ENCODE assay signal across 33 mouse cellular contexts in genomic region chr17:35532360-35532759, GRCm38 (mm10). TPM values are rescaled to one million over a fixed set of nuclear protein-coding genes. Genes with fewer than 3 reads are reported as not detected.
DNase-seq lines count a peak whose midpoint lies in the region; ATAC-seq and TF ChIP-seq lines count a peak whose summit lies in the region.
"Had no signal": no experiment of that assay in that cellular context is flagged by ENCODE, and none has a peak within 500 bp of the region (broad histone marks: within the 10 kb centered on the region; RNA-seq: fewer than 3 reads in every experiment).

No protein-coding gene starts in this region.

- H3K9me3 ChIP-seq in intestine, embryonic 15.5 days: no peaks in the 10 kb centered on the region
- H3K9me3 ChIP-seq in intestine, embryonic 16.5 days (ENCODE audit: control insufficient read depth, low read length): no peaks in the 10 kb centered on the region
- H3K9me3 ChIP-seq in E14TG2a.4 (ENCODE audit: low read length) (no peaks in the 10 kb centered on the region), ES-Bruce4 (replicated peaks; ENCODE audit: control insufficient read depth, insufficient read depth, low read length, poor library complexity, severe bottlenecking) (no peaks in the 10 kb centered on the region)
- H3K9me3 ChIP-seq in hindbrain, embryonic 10.5 days: no peaks in the 10 kb centered on the region
- H3K9me3 ChIP-seq: heart, embryonic 10.5 days; heart, embryonic 13.5 days; hindbrain, embryonic 12.5 days; hindbrain, embryonic 15.5 days had no signal

- peaks cover 10% of the 10 kb centered on the region for H3K36me3 ChIP-seq in intestine, embryonic 15.5 days
- H3K36me3 ChIP-seq in intestine, embryonic 16.5 days (ENCODE audit: control insufficient read depth, insufficient read depth, low read length): 0 out of 2 replicates have a peak, but pooled peaks cover 5% of the 10 kb centered on the region
- H3K36me3 ChIP-seq in E14TG2a.4 (ENCODE audit: insufficient read depth, low read length): peaks cover 23% of the 10 kb centered on the region
- no peaks in the 10 kb centered on the region for H3K36me3 ChIP-seq in ES-Bruce4 (ENCODE audit: control insufficient read depth, insufficient read depth, low read length, poor library complexity, severe bottlenecking)
- H3K36me3 ChIP-seq in hindbrain, embryonic 10.5 days: peaks cover 38% of the 10 kb centered on the region
- H3K36me3 ChIP-seq: hindbrain, embryonic 15.5 days had no signal

- no peaks in the 10 kb centered on the region for H3K27me3 ChIP-seq in intestine, embryonic 15.5 days (replicated peaks)
- H3K27me3 ChIP-seq in intestine, embryonic 16.5 days (replicated peaks; ENCODE audit: control insufficient read depth, insufficient read depth, low read length): no peaks in the 10 kb centered on the region
- no peaks in the 10 kb centered on the region for H3K27me3 ChIP-seq in E14TG2a.4 (ENCODE audit: insufficient read depth, low read length)
- H3K27me3 ChIP-seq in ES-Bruce4 (ENCODE audit: control insufficient read depth, insufficient read depth, low read length, poor library complexity, severe bottlenecking): no peaks in the 10 kb centered on the region
- H3K27me3 ChIP-seq in hindbrain, embryonic 10.5 days (ENCODE audit: insufficient read depth, poor library complexity, severe bottlenecking): no peaks in the 10 kb centered on the region
- H3K27me3 ChIP-seq: hindbrain, embryonic 15.5 days had no signal

- peak; percentile 38; the same call in 1 of the 2 replicates for TF ChIP-seq EP300 in ES-Bruce4 (IDR thresholded peaks at IDR 0.05; ENCODE audit: insufficient read depth, low read depth, low read length)

- TF ChIP-seq CTCF in E14TG2a.4 (conservative IDR thresholded peaks at IDR 0.05; ENCODE audit: low read length) (no peak), ES-Bruce4 (IDR thresholded peaks at IDR 0.05; ENCODE audit: low read depth, low read length) (no peak)

- WGBS in intestine, embryonic 15.5 days: 5% methylated on average over 3 of the region's 3 CpGs
- WGBS in intestine, embryonic 16.5 days: 9% methylated on average over 3 of the region's 3 CpGs
- 11% methylated on average over 3 of the region's 3 CpGs for WGBS in hindbrain, embryonic 10.5 days

- no peak overlapping the region for H3K4me2 ChIP-seq in intestine, embryonic 15.5 days (replicated peaks)
- H3K4me2 ChIP-seq in intestine, embryonic 16.5 days (ENCODE audit: low read depth, low read length): no peak overlapping the region
- H3K4me2 ChIP-seq: heart, embryonic 13.5 days; hindbrain, embryonic 12.5 days; hindbrain, embryonic 15.5 days had no signal

- no peak overlapping the region for H3K9ac ChIP-seq in intestine, embryonic 15.5 days
- H3K9ac ChIP-seq in intestine, embryonic 16.5 days (ENCODE audit: low read depth, low read length): no peak overlapping the region
- H3K9ac ChIP-seq in ES-Bruce4 (ENCODE audit: low read depth, poor library complexity, severe bottlenecking): no peak overlapping the region
- H3K9ac ChIP-seq: forebrain, postnatal 0 days; heart, embryonic 13.5 days; hindbrain, embryonic 12.5 days; hindbrain, embryonic 15.5 days had no signal

- H3K4me1 ChIP-seq in intestine, embryonic 15.5 days (replicated peaks): 0 out of 2 replicates have a peak, but pooled peaks cover 2% of the 10 kb centered on the region
- H3K4me1 ChIP-seq in intestine, embryonic 16.5 days (ENCODE audit: control insufficient read depth, insufficient read depth, low read length): no peaks in the 10 kb centered on the region
- H3K4me1 ChIP-seq in E14TG2a.4 (replicated peaks; ENCODE audit: low read depth, low read length) (peaks cover 75% of the 10 kb centered on the region), ES-Bruce4 (ENCODE audit: control insufficient read depth, insufficient read depth, low read length) (peaks cover 21% of the 10 kb centered on the region)
- H3K4me1 ChIP-seq in hindbrain, embryonic 10.5 days (replicated peaks): peaks cover 21% of the 10 kb centered on the region; the same call in 1 of the 2 replicates

- no peak overlapping the region for H3K4me3 ChIP-seq in intestine, embryonic 15.5 days (replicated peaks)
- no peak overlapping the region for H3K4me3 ChIP-seq in intestine, embryonic 16.5 days (ENCODE audit: low read length)
- H3K4me3 ChIP-seq in E14TG2a.4 (replicated peaks; ENCODE audit: low read length) (peak overlapping the region; percentile 26; the same call in 1 of the 2 replicates), ES-Bruce4 (ENCODE audit: low read depth, low read length) (no peak overlapping the region)
- no peak overlapping the region; the same call in 1 of the 2 replicates for H3K4me3 ChIP-seq in hindbrain, embryonic 10.5 days
- H3K4me3 ChIP-seq: heart, adult 2 months; heart, embryonic 10.5 days; heart, embryonic 13.5 days; hindbrain, embryonic 12.5 days; hindbrain, embryonic 15.5 days had no signal

- TF ChIP-seq POLR2A in ES-Bruce4 (IDR thresholded peaks at IDR 0.05; ENCODE audit: insufficient read depth, low read length): no peak

- H3K27ac ChIP-seq in intestine, embryonic 15.5 days: no peak overlapping the region
- no peak overlapping the region for H3K27ac ChIP-seq in intestine, embryonic 16.5 days (ENCODE audit: low read length)
- no peak overlapping the region for H3K27ac ChIP-seq in ES-Bruce4 (ENCODE audit: insufficient read depth, low read length)
- H3K27ac ChIP-seq in hindbrain, embryonic 10.5 days: no peak overlapping the region
- H3K27ac ChIP-seq: heart, adult 2 months; heart, embryonic 10.5 days; heart, embryonic 13.5 days; hindbrain, embryonic 12.5 days; hindbrain, embryonic 15.5 days had no signal

- 0 out of 2 replicates have a peak, but pooled peaks have one; percentile 11 for ATAC-seq in intestine, embryonic 15.5 days
- no peak for ATAC-seq in intestine, embryonic 16.5 days
- ATAC-seq: CD4-positive, CD25-positive, alpha-beta regulatory T cell, adult 4 months; forebrain, embryonic 14.5 days; forebrain, postnatal 0 days had no signal

- DNase-seq in R1 (ENCODE audit: low read depth, low spot score): peak; percentile 73
- DNase-seq in left cerebral cortex, adult 18-20 months (ENCODE audit: low spot score in 2 of 2): no peak
- DNase-seq in hindbrain, embryonic 10.5 days (ENCODE audit: low spot score): no peak
- no peak for DNase-seq in gastrocnemius, postnatal 10 days
- DNase-seq: adrenal gland, adult 2 months; adrenal gland, postnatal 14 days; cerebellum, adult 11 months; cerebellum, adult 2 months; cerebellum, adult 9-11 months; cerebellum, postnatal 25 days; forebrain, postnatal 0 days; gastrocnemius, postnatal 36 days; heart, adult 2 months; heart, postnatal 14 days; heart, postnatal 4 days; kidney, adult 11 months had no signal

RNA-seq across cellular contexts. Expression of gene Psors1c2, which starts 0.6 kb away (rescaled TPM):
- polyA plus RNA-seq in intestine, embryonic 15.5 days (2015; fragmentation: Nextera tagmentation; extraction: Ambion mirVana): 0.40 and 0.80 TPM in 2 replicates
- polyA plus RNA-seq in intestine, embryonic 16.5 days (2015; fragmentation: Nextera tagmentation; extraction: Ambion mirVana): 0.66 and 0.81 TPM in 2 replicates
- polyA plus RNA-seq in ES-Bruce4 (2011; ENCODE audit: insufficient read depth, insufficient read length, low read depth, missing spikeins): 4.6 and 7.0 TPM in 2 replicates
- total RNA-seq in left cerebral cortex, adult 18-20 months (2021): under 1 TPM; 0.44 to 0.84 TPM
- 1.7 and 2.5 TPM in 2 replicates for polyA plus RNA-seq in hindbrain, embryonic 10.5 days (2016; fragmentation: Nextera tagmentation; extraction: Ambion mirVana)
- total RNA-seq in gastrocnemius, postnatal 10 days (2021): not detected
- total RNA-seq: adrenal gland, adult 2 months; adrenal gland, postnatal 14 days; common myeloid progenitor, adult 5-6 weeks; gastrocnemius, adult 8-10 months; gastrocnemius, postnatal 36 days; granulocyte monocyte progenitor cell, adult 5-6 weeks; heart, adult 2 months; heart, postnatal 14 days; heart, postnatal 4 days had no signal
- polyA plus RNA-seq: adrenal gland, adult 2 months; cerebellum, adult 2 months; heart, adult 2 months had no signal

RNA-seq across cellular contexts. Expression of gene Cchcr1, which starts 15.5 kb away (rescaled TPM):
- polyA plus RNA-seq in intestine, embryonic 15.5 days (2015; fragmentation: Nextera tagmentation; extraction: Ambion mirVana): 15.4 and 15.8 TPM in 2 replicates
- polyA plus RNA-seq in intestine, embryonic 16.5 days (2015; fragmentation: Nextera tagmentation; extraction: Ambion mirVana): 12.5 and 15.7 TPM in 2 replicates
- 13.4 and 15.3 TPM in 2 replicates for polyA plus RNA-seq in ES-Bruce4 (2011; ENCODE audit: insufficient read depth, insufficient read length, low read depth, missing spikeins)
- 10 to 100 TPM; 14.2 to 16.2 TPM for total RNA-seq in left cerebral cortex, adult 18-20 months (2021)
- polyA plus RNA-seq in hindbrain, embryonic 10.5 days (2016; fragmentation: Nextera tagmentation; extraction: Ambion mirVana): 19.6 and 25.4 TPM in 2 replicates
- total RNA-seq in gastrocnemius, postnatal 10 days (2021): 1 to 10 TPM; 5.0 to 6.8 TPM

RNA-seq across cellular contexts. Expression of gene Tcf19, which starts 15.7 kb away (rescaled TPM):
- polyA plus RNA-seq in intestine, embryonic 15.5 days (2015; fragmentation: Nextera tagmentation; extraction: Ambion mirVana): 63.6 and 66.4 TPM in 2 replicates
- 57.7 and 68.3 TPM in 2 replicates for polyA plus RNA-seq in intestine, embryonic 16.5 days (2015; fragmentation: Nextera tagmentation; extraction: Ambion mirVana)
- polyA plus RNA-seq in ES-Bruce4 (2011; ENCODE audit: insufficient read depth, insufficient read length, low read depth, missing spikeins): 4.0 and 5.2 TPM in 2 replicates
- 10 to 100 TPM; 10.1 to 13.7 TPM for total RNA-seq in left cerebral cortex, adult 18-20 months (2021)
- polyA plus RNA-seq in hindbrain, embryonic 10.5 days (2016; fragmentation: Nextera tagmentation; extraction: Ambion mirVana): 54.5 and 57.0 TPM in 2 replicates
- 10 to 100 TPM; 11.6 to 13.6 TPM for total RNA-seq in gastrocnemius, postnatal 10 days (2021)

RNA-seq across cellular contexts. Expression of gene Cdsn, which starts 19.6 kb away (rescaled TPM):
- polyA plus RNA-seq in intestine, embryonic 15.5 days (2015; fragmentation: Nextera tagmentation; extraction: Ambion mirVana): 0.05 TPM in 1 of 2 replicates, not detected in the other
- 0.10 TPM in 2 replicates for polyA plus RNA-seq in intestine, embryonic 16.5 days (2015; fragmentation: Nextera tagmentation; extraction: Ambion mirVana)
- polyA plus RNA-seq in ES-Bruce4 (2011; ENCODE audit: insufficient read depth, insufficient read length, low read depth, missing spikeins): 0.33 TPM in 1 of 2 replicates, not detected in the other
- total RNA-seq in left cerebral cortex, adult 18-20 months (2021): 1 to 10 TPM in 1 of 2 experiments, under 1 TPM in 1; 1.00 to 1.7 TPM
- 0.10 TPM in 1 of 2 replicates, not detected in the other for polyA plus RNA-seq in hindbrain, embryonic 10.5 days (2016; fragmentation: Nextera tagmentation; extraction: Ambion mirVana)
- under 1 TPM; 0.14 to 0.19 TPM for total RNA-seq in gastrocnemius, postnatal 10 days (2021)
- total RNA-seq: common myeloid progenitor, adult 5-6 weeks; gastrocnemius, postnatal 36 days; granulocyte monocyte progenitor cell, adult 5-6 weeks had no signal
- polyA plus RNA-seq: CD4-positive, CD25-positive, alpha-beta regulatory T cell, adult 4 months; forebrain, embryonic 11.5 days had no signal

RNA-seq across cellular contexts. Expression of gene Pou5f1, which starts 26.5 kb away (rescaled TPM):
- not detected in 2 replicates for polyA plus RNA-seq in intestine, embryonic 15.5 days (2015; fragmentation: Nextera tagmentation; extraction: Ambion mirVana)
- polyA plus RNA-seq in intestine, embryonic 16.5 days (2015; fragmentation: Nextera tagmentation; extraction: Ambion mirVana): not detected in 2 replicates
- polyA plus RNA-seq in ES-Bruce4 (2011; ENCODE audit: insufficient read depth, insufficient read length, low read depth, missing spikeins): 397 and 429 TPM in 2 replicates
- not detected for total RNA-seq in left cerebral cortex, adult 18-20 months (2021)
- polyA plus RNA-seq in hindbrain, embryonic 10.5 days (2016; fragmentation: Nextera tagmentation; extraction: Ambion mirVana): not detected in 2 replicates
- total RNA-seq in gastrocnemius, postnatal 10 days (2021): not detected
- total RNA-seq: adrenal gland, adult 2 months; common myeloid progenitor, adult 5-6 weeks; forebrain, postnatal 0 days; gastrocnemius, adult 8-10 months; gastrocnemius, postnatal 36 days; granulocyte monocyte progenitor cell, adult 5-6 weeks; heart, adult 2 months; heart, postnatal 14 days; heart, postnatal 4 days had no signal
- polyA plus RNA-seq: adrenal gland, adult 2 months; C2C12; cerebellum, adult 2 months; embryonic facial prominence, embryonic 14.5 days; forebrain, embryonic 11.5 days; forebrain, embryonic 14.5 days; forebrain, postnatal 0 days; heart, adult 2 months; heart, embryonic 13.5 days; heart, embryonic 16.5 days; hindbrain, embryonic 12.5 days; hindbrain, embryonic 15.5 days had no signal
